8 mouse cellular contexts compared by ENCODE assay signal in genomic region chr4:149136982-149137770, GRCm38 (mm10). TPM values are rescaled to one million over a fixed set of nuclear protein-coding genes. Genes with fewer than 3 reads are reported as not detected.
A peak's percentile ranks its signal among the peaks of the same experiment; 100 is the strongest.
DNase-seq lines count a peak whose midpoint lies in the region; ATAC-seq and TF ChIP-seq lines count a peak whose summit lies in the region.

Gene Cenps, minus strand, starts transcription at chr4:149137629.

- peak within 1 kb of the TSS; percentile 84 for H3K4me3 ChIP-seq in ES-Bruce4 (ENCODE audit: low read depth, low read length)
- H3K4me3 ChIP-seq in forebrain, embryonic 14.5 days (ENCODE audit: low read depth, low read length), result peak within 1 kb of the TSS; percentile 68
- H3K4me3 ChIP-seq in lung, adult 2 months (replicated peaks; ENCODE audit: extremely low read depth, low read depth, low read length), result peak within 1 kb of the TSS; percentile 74

- H3K4me1 ChIP-seq in ES-Bruce4 (ENCODE audit: control insufficient read depth, insufficient read depth, low read length), result no peaks in the 10 kb centered on the region
- no peaks in the 10 kb centered on the region for H3K4me1 ChIP-seq in forebrain, embryonic 14.5 days (ENCODE audit: control insufficient read depth, insufficient read depth, low read length)
- no peaks in the 10 kb centered on the region for H3K4me1 ChIP-seq in lung, adult 2 months (ENCODE audit: control insufficient read depth, insufficient read depth, low read length)

- H3K4me2 ChIP-seq in forebrain, embryonic 14.5 days (ENCODE audit: low read length), result peak within 1 kb of the TSS; percentile 72

- peak; percentile 79 for TF ChIP-seq CTCF in ES-Bruce4 (IDR thresholded peaks at IDR 0.05; ENCODE audit: low read depth, low read length)
- TF ChIP-seq CTCF in lung, adult 2 months (IDR thresholded peaks at IDR 0.05; ENCODE audit: insufficient read depth, low read length), result peak; percentile 66

- WGBS in forebrain, embryonic 14.5 days, result 1% methylated on average over 68 of the region's 68 CpGs
- 2% methylated on average over 68 of the region's 68 CpGs for WGBS in lung, adult 2 months

- no peaks in the 10 kb centered on the region for H3K9me3 ChIP-seq in ES-Bruce4 (replicated peaks; ENCODE audit: control insufficient read depth, insufficient read depth, low read length, poor library complexity, severe bottlenecking)
- no peaks in the 10 kb centered on the region for H3K9me3 ChIP-seq in forebrain, embryonic 14.5 days (replicated peaks; ENCODE audit: control insufficient read depth, low read length)

- no peaks in the 10 kb centered on the region for H3K36me3 ChIP-seq in ES-Bruce4 (ENCODE audit: control insufficient read depth, insufficient read depth, low read length, poor library complexity, severe bottlenecking)
- no peaks in the 10 kb centered on the region for H3K36me3 ChIP-seq in forebrain, embryonic 14.5 days (ENCODE audit: control insufficient read depth, insufficient read depth, low read length)

- H3K9ac ChIP-seq in ES-Bruce4 (ENCODE audit: low read depth, poor library complexity, severe bottlenecking), result peak within 1 kb of the TSS; percentile 66
- peak within 1 kb of the TSS; percentile 76 for H3K9ac ChIP-seq in forebrain, embryonic 14.5 days (ENCODE audit: low read length)

- intact Hi-C loops in heart, postnatal 25 days (cut with DNase I), result loop anchor here (2.0 to 5.0 kb wide), 3 partner anchors 32 to 435 kb away; partner anchors contain the start of gene Dffa

- ATAC-seq in cerebellum, adult (ENCODE audit: insufficient number of reproducible peaks, low FRiP score, low TSS enrichment), result peak; percentile 86
- ATAC-seq in forebrain, embryonic 14.5 days, result peak; percentile 92
- ATAC-seq in neutrophil, adult 5-6 weeks (ENCODE audit: extremely low read depth, insufficient number of reproducible peaks, low FRiP score, poor library complexity, severe bottlenecking), result peak; percentile 86

- H3K27me3 ChIP-seq in ES-Bruce4 (ENCODE audit: control insufficient read depth, insufficient read depth, low read length, poor library complexity, severe bottlenecking), result no peaks in the 10 kb centered on the region
- H3K27me3 ChIP-seq in forebrain, embryonic 14.5 days (replicated peaks; ENCODE audit: control insufficient read depth, insufficient read depth, low read length), result no peaks in the 10 kb centered on the region

- DNase-seq in forebrain, embryonic 14.5 days (ENCODE audit: low spot score), result peak; percentile 92
- peak; percentile 73 for DNase-seq in heart, postnatal 25 days (ENCODE audit: low spot score)
- peak; percentile 81 to 92 for DNase-seq in layer of hippocampus, adult 18-20 months (ENCODE audit: low spot score in 2 of 2)
- peak; percentile 91 for DNase-seq in lung, adult 2 months
- peak; percentile 72 to 80 for DNase-seq in thymus, adult 18-20 months

- peak within 1 kb of the TSS; percentile 38; the same call in 1 of the 2 replicates for H3K27ac ChIP-seq in ES-Bruce4 (ENCODE audit: insufficient read depth, low read length)
- peak within 1 kb of the TSS; percentile 82 for H3K27ac ChIP-seq in forebrain, embryonic 14.5 days (ENCODE audit: low read depth, low read length)

- TF ChIP-seq POLR2A in ES-Bruce4 (IDR thresholded peaks at IDR 0.05; ENCODE audit: insufficient read depth, low read length), result no peak
- no peak for TF ChIP-seq POLR2A in lung, adult 2 months (IDR thresholded peaks at IDR 0.05; ENCODE audit: borderline replicate concordance, extremely low read depth, low read depth, low read length)

- TF ChIP-seq EP300 in ES-Bruce4 (IDR thresholded peaks at IDR 0.05; ENCODE audit: insufficient read depth, low read depth, low read length), result no peak

RNA-seq across cellular contexts. Expression of gene Cenps, which starts in this region (rescaled TPM):
- polyA plus RNA-seq in ES-Bruce4 (2011; ENCODE audit: insufficient read depth, insufficient read length, low read depth, missing spikeins), result 26.5 and 35.7 TPM in 2 replicates
- 24.4 and 29.2 TPM in 2 replicates for polyA plus RNA-seq in forebrain, embryonic 14.5 days (2014; fragmentation: Nextera tagmentation; extraction: Ambion mirVana)
- 1 to 10 TPM; 7.8 to 8.9 TPM for total RNA-seq in heart, postnatal 25 days (2021)
- 10 to 100 TPM; 21.1 to 23.8 TPM for total RNA-seq in layer of hippocampus, adult 18-20 months (2021)
- polyA plus RNA-seq in lung, adult 2 months (2012; rRNA removed), result 0.37 and 1.4 TPM in 2 replicates
- 3.8 and 7.1 TPM in 2 replicates for total RNA-seq in neutrophil, adult 5-6 weeks (2017)

Comparison
In these comparisons a context has a peak if more than half of its experiments do, and no peak if none do; other contexts are left out.
1. Peak in every context shown above with its lines: DNase-seq, ATAC-seq, H3K4me3 ChIP-seq and H3K27ac ChIP-seq.
2. RNA of gene Cenps (polyA plus RNA-seq): 24.4 to 29.2 TPM in forebrain, embryonic 14.5 days and 26.5 to 35.7 TPM in ES-Bruce4; 0.37 to 1.4 TPM in lung, adult 2 months; every median in the first group is over 10 times any median in the second.